Mouse (Mus musculus): ENCODE measurements around the gene Slc15a5.

- no peak for TF ChIP-seq CHD2 (IDR thresholded peaks at IDR 0.05; ENCODE audit: low read depth, low read length)
- no peak for TF ChIP-seq ZNF384 (IDR thresholded peaks at IDR 0.05; ENCODE audit: low read depth, low read length)
- no peak for TF ChIP-seq HCFC1 (IDR thresholded peaks at IDR 0.05; ENCODE audit: borderline replicate concordance, insufficient read depth, low read length)
- no peak for TF ChIP-seq MAFK (IDR thresholded peaks at IDR 0.05; ENCODE audit: insufficient read depth, low read depth, low read length)
- TF ChIP-seq ZC3H11A (IDR thresholded peaks at IDR 0.05; ENCODE audit: borderline replicate concordance, low read depth, low read length) = no peak
Measured at GRCm38 (mm10) chr6:138077681-138078439, 1.9 kb downstream of the Slc15a5 start.
